Mouse (Mus musculus) lung, adult 2 months (tissue): ENCODE results near the gene Gm10100.

Experiments used
- CTCF ChIP-seq: fragments of 200-500 bp; IDR thresholded peaks from 2 replicates; pipeline ENCODE4 v1.5.1; 2011; ENCODE audit warnings: mild to moderate bottlenecking, low read length, control low read depth; ENCODE audit not compliant: insufficient read depth
- POLR2A ChIP-seq: fragments of 200-500 bp; IDR thresholded peaks from 2 replicates; pipeline ENCODE4 v1.6.1; 2011; ENCODE audit warnings: low read depth, mild to moderate bottlenecking, control low read depth, low read length, borderline replicate concordance; ENCODE audit errors: extremely low read depth

DNA sequence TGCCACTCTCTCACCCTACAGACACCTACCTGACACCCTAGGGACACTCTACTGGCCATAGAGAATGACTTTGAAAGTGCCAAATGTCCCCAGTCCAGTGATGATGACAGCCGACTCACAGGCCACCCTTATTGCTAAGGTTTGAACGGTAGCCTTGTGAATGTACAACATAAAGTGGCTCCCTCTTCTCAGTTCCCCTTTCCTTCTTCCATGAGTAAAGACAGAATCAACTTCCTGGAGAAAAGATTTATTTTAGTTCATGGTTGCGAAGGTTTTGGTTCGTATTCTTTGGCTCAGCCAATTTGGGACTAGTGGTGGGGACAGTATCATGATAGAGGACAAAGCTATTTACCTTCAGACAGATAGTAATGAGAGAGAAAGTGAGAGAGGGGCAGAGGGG lies 12.6 kb downstream of the Gm10100 start:
- TF ChIP-seq POLR2A (no peak), CTCF (no peak)
